Mouse (Mus musculus): ENCODE data around the gene Rpgrip1l. TPM values are rescaled to one million over a fixed set of nuclear protein-coding genes. Genes with fewer than 3 reads are reported as not detected.

Rpgrip1l gene
- polyA plus RNA-seq, 1 experiment from 2014 or later: 8.7 TPM

DNA sequence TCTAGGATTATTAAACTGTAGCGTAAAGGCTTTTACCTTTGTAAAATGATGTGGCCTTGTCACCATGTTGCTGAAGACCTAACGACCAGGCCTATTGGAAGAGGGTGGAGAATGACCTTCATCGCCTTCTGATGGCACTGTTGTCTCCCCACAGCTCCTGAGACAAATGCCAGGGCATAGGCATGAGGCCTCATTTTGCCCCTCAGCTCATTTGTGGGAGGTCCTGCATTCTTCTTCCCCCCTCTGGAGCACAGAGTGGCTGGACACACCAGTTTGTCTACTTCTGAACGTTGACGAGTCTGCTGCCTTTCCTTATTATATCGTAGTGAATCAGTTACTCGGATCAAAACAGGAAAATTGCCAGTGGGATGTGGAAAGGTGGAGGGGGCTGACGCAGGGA lies 26.6 kb upstream of the Rpgrip1l start:
- H3K36me3 ChIP-seq (ENCODE audit: insufficient read depth, low read length): 0 out of 2 replicates have a peak, but pooled peaks cover 2% of the 10 kb centered on the region
- ATAC-seq (replicated peaks; ENCODE audit: low FRiP score, low read depth): no peak
- H3K4me1 ChIP-seq (replicated peaks; ENCODE audit: insufficient read depth, low read length): peaks cover 5% of the 10 kb centered on the region
- H3K27ac ChIP-seq: no peak overlapping the region
- H3K4me2 ChIP-seq (ENCODE audit: low read length): no peak overlapping the region
- H3K9me3 ChIP-seq (replicated peaks; ENCODE audit: low read length): no peaks in the 10 kb centered on the region
- no peaks in the 10 kb centered on the region for H3K27me3 ChIP-seq (ENCODE audit: insufficient read depth, low read length)
- no peak overlapping the region for H3K4me3 ChIP-seq (replicated peaks; ENCODE audit: low read depth, low read length)
- 68% methylated on average over 8 of the region's 8 CpGs for WGBS
- H3K9ac ChIP-seq (ENCODE audit: low read depth, low read length): no peak overlapping the region
- TF ChIP-seq CTCF (IDR thresholded peaks at IDR 0.05; ENCODE audit: low read depth): no peak
- DNase-seq (ENCODE audit: low spot score): no peak

DNA sequence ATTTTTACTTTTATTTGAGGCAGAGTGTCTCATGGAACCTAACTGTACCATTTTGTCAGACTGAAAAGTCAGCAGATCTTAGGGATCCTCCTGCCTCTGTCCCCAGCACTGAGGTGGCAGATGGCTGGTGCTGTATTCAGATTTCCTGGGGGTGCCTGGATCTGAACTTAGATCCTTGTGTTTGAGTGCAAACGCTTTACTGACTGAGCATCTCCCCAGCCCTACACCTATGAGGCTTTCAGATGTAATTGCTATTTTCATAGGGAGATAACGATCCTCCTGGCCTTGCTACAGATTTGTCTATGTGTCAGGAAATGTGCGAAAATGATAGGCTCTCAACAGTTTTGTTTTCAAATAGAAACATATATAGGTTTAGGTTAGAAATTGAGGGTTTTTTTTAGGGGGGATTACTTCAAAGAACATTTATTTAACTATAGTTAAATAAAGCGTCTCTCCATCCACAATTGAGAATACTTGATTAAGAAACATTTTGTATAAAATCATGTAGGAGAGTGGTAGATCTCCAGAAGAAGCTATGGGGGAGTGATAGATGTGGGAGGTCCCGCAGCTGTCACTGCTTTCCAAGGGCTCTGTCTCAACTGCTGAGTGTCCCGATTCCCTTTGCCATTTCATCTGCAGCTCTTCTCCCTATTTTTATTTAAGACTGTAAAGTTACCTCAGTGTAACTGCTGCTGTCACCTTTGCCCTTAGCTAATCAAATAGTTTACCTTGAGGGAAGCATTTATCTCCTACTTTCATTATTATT lies 25.5 kb upstream of the Rpgrip1l start:
- no peak overlapping the region for H3K9ac ChIP-seq (ENCODE audit: low read depth, low read length)
- H3K4me2 ChIP-seq (ENCODE audit: low read length): no peak overlapping the region
- 0 out of 2 replicates have a peak, but pooled peaks cover 2% of the 10 kb centered on the region for H3K36me3 ChIP-seq (ENCODE audit: insufficient read depth, low read length)
- no peaks in the 10 kb centered on the region for H3K27me3 ChIP-seq (ENCODE audit: insufficient read depth, low read length)
- DNase-seq (ENCODE audit: low spot score) (no peak), ATAC-seq (replicated peaks; ENCODE audit: low FRiP score, low read depth) (no peak)
- H3K4me1 ChIP-seq (replicated peaks; ENCODE audit: insufficient read depth, low read length): peaks cover 5% of the 10 kb centered on the region
- no peaks in the 10 kb centered on the region for H3K9me3 ChIP-seq (replicated peaks; ENCODE audit: low read length)
- H3K27ac ChIP-seq: no peak overlapping the region
- WGBS: 67% methylated on average over 6 of the region's 6 CpGs
- no peak for TF ChIP-seq CTCF (IDR thresholded peaks at IDR 0.05; ENCODE audit: low read depth)
- no peak overlapping the region for H3K4me3 ChIP-seq (replicated peaks; ENCODE audit: low read depth, low read length)

DNA sequence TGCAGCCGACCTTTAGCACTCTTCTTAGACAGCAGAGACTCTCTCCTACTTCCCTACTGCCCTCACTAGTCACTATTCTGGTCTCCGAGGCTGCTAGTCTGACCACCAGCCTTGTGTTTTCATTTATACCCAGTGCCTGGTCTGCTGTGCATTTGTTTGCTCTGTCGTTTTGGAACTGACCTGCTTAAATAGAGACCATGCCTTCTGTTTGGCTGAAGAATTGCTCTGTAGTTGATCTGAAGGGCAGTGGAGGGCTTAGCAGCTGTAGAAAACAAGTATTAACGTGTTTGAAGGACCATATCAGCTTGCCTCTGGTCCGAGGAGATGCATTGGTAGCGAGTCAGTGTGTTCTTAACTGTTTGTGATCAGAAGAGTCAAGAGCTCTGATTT lies 16.4 kb upstream of the Rpgrip1l start:
- ATAC-seq (replicated peaks; ENCODE audit: low FRiP score, low read depth) (no peak), DNase-seq (ENCODE audit: low spot score) (no peak)
- no peaks in the 10 kb centered on the region for H3K9me3 ChIP-seq (replicated peaks; ENCODE audit: low read length)
- H3K36me3 ChIP-seq (ENCODE audit: insufficient read depth, low read length): 0 out of 2 replicates have a peak, but pooled peaks cover 3% of the 10 kb centered on the region
- H3K9ac ChIP-seq (ENCODE audit: low read depth, low read length): no peak overlapping the region
- peaks cover 10% of the 10 kb centered on the region; the same call in 1 of the 2 replicates for H3K4me1 ChIP-seq (replicated peaks; ENCODE audit: insufficient read depth, low read length)
- H3K27me3 ChIP-seq (ENCODE audit: insufficient read depth, low read length): no peaks in the 10 kb centered on the region
- H3K27ac ChIP-seq: no peak overlapping the region
- no peak overlapping the region for H3K4me3 ChIP-seq (replicated peaks; ENCODE audit: low read depth, low read length)
- no peak for TF ChIP-seq CTCF (IDR thresholded peaks at IDR 0.05; ENCODE audit: low read depth)
- H3K4me2 ChIP-seq (ENCODE audit: low read length): no peak overlapping the region
- WGBS: 47% methylated on average over 6 of the region's 6 CpGs

DNA sequence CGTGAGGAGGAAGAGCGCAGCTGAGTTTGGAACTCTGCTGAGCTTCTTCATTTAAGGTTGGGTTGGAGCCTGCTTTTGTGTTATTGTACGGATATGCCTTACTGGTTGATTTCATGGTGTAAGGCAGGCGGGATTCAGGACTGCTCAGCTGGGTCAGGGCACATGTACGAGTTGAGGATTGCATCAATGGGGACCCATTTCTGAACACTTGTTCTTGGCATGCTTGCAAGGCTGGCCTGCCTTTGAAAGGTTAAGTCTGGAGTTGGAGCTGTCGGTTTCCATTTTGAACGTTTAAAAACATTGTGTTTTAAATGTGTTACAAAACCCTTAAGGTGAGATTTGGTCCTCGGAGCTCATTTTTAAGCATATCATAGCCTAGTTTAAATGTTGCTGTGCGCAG lies 16.0 kb upstream of the Rpgrip1l start:
- no peaks in the 10 kb centered on the region for H3K27me3 ChIP-seq (ENCODE audit: insufficient read depth, low read length)
- no peak for DNase-seq (ENCODE audit: low spot score)
- TF ChIP-seq CTCF (IDR thresholded peaks at IDR 0.05; ENCODE audit: low read depth): no peak
- ATAC-seq (replicated peaks; ENCODE audit: low FRiP score, low read depth): no peak
- no peak overlapping the region for H3K4me2 ChIP-seq (ENCODE audit: low read length)
- 0 out of 2 replicates have a peak, but pooled peaks cover 3% of the 10 kb centered on the region for H3K36me3 ChIP-seq (ENCODE audit: insufficient read depth, low read length)
- H3K9ac ChIP-seq (ENCODE audit: low read depth, low read length): no peak overlapping the region
- H3K4me3 ChIP-seq (replicated peaks; ENCODE audit: low read depth, low read length): no peak overlapping the region
- H3K27ac ChIP-seq: no peak overlapping the region
- no peaks in the 10 kb centered on the region for H3K9me3 ChIP-seq (replicated peaks; ENCODE audit: low read length)
- H3K4me1 ChIP-seq (replicated peaks; ENCODE audit: insufficient read depth, low read length): peaks cover 10% of the 10 kb centered on the region; the same call in 1 of the 2 replicates
- WGBS: 83% methylated on average over 9 of the region's 9 CpGs

DNA sequence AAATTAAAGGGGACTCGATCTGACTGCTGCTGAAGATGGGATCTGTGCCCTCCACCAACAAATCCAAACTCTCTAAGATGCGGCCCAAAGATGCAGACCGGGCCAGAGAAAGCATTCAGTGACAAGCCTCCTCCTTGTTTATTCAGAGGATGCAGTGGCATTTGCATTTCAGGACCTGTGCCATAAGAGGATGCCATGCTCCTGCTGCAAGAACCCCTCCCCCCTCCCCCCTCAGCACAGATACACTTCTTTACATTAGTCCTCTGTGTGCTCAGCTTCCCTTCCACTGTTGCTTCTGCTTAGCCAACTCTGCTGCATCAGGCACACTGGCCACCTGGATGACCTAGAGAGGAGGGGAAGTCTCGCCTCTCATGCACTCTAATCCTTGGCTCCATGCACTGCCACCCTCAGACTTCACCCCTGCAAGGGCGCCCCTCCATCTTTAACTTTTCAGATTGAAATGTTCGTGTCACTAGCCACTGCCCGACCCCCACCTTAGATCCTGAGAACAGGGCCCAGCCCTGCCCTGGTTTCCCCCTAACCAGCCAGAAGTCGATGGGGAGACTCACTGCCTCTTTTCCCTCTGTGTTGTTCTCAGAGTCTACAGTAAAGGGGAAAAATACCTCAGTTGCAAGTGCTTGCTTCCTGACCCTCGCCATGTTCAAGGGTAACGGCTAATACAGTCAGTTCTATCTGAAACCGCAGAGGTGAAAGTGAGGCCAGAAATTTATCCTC lies 14.6 kb upstream of the Rpgrip1l start:
- no peak overlapping the region for H3K9ac ChIP-seq (ENCODE audit: low read depth, low read length)
- H3K4me2 ChIP-seq (ENCODE audit: low read length): no peak overlapping the region
- 82% methylated on average over 11 of the region's 11 CpGs for WGBS
- H3K27me3 ChIP-seq (ENCODE audit: insufficient read depth, low read length): no peaks in the 10 kb centered on the region
- DNase-seq (ENCODE audit: low spot score): no peak
- ATAC-seq (replicated peaks; ENCODE audit: low FRiP score, low read depth): no peak
- no peak for TF ChIP-seq CTCF (IDR thresholded peaks at IDR 0.05; ENCODE audit: low read depth)
- no peak overlapping the region for H3K4me3 ChIP-seq (replicated peaks; ENCODE audit: low read depth, low read length)
- H3K36me3 ChIP-seq (ENCODE audit: insufficient read depth, low read length): 0 out of 2 replicates have a peak, but pooled peaks cover 3% of the 10 kb centered on the region
- peaks cover 8% of the 10 kb centered on the region; the same call in 1 of the 2 replicates for H3K4me1 ChIP-seq (replicated peaks; ENCODE audit: insufficient read depth, low read length)
- H3K9me3 ChIP-seq (replicated peaks; ENCODE audit: low read length): no peaks in the 10 kb centered on the region
- H3K27ac ChIP-seq: no peak overlapping the region

DNA sequence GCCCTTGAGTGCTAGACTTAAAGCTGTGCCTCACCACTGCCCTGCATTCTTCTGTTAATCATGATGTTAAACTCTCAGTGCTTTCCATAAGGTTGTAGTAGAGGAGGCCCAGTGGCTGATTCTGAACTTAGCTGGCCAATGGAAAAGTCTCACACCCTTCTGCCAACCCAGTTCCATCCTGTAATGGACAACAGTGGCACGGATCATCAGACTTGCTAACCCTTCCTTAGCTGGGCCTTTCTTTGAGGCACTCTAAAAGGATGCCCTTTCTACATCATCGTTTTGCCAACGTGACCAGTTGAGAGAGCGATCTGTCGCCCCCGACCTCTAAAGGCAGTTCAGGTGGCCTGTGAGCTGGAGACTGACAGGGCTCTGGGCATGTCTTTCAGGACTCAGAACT lies 13.9 kb upstream of the Rpgrip1l start:
- no peak overlapping the region for H3K4me2 ChIP-seq (ENCODE audit: low read length)
- 85% methylated on average over 6 of the region's 6 CpGs for WGBS
- DNase-seq (ENCODE audit: low spot score): no peak

More for the DNA sequence above, 13.9 kb upstream of the Rpgrip1l start:
- no peak overlapping the region for H3K4me3 ChIP-seq (replicated peaks; ENCODE audit: low read depth, low read length)
- peaks cover 6% of the 10 kb centered on the region; the same call in 1 of the 2 replicates for H3K4me1 ChIP-seq (replicated peaks; ENCODE audit: insufficient read depth, low read length)
- no peak overlapping the region for H3K27ac ChIP-seq
- no peaks in the 10 kb centered on the region for H3K9me3 ChIP-seq (replicated peaks; ENCODE audit: low read length)
- no peak overlapping the region for H3K9ac ChIP-seq (ENCODE audit: low read depth, low read length)
- no peak for TF ChIP-seq CTCF (IDR thresholded peaks at IDR 0.05; ENCODE audit: low read depth)
- ATAC-seq (replicated peaks; ENCODE audit: low FRiP score, low read depth): no peak
- H3K27me3 ChIP-seq (ENCODE audit: insufficient read depth, low read length): no peaks in the 10 kb centered on the region
- H3K36me3 ChIP-seq (ENCODE audit: insufficient read depth, low read length): 0 out of 2 replicates have a peak, but pooled peaks cover 3% of the 10 kb centered on the region
